Mouse (Mus musculus) hindbrain, embryonic 16.5 days (tissue): ENCODE data around the gene Ccdc34. TPM values are rescaled to one million over a fixed set of nuclear protein-coding genes. Genes with fewer than 3 reads are reported as not detected.

Source experiments
- ATAC-seq: fragments of 200-750 bp; cut with Nextera tagmentation; 2 replicates; pipeline ENCODE4 v1.8.0; 2017; ENCODE audit warnings: moderate TSS enrichment, moderate library complexity
- H3K27ac ChIP-seq: fragments of 300-500 bp; sonication (generic); 2 replicates; pipeline ENCODE4 v1.5.1; 2014; ENCODE audit warnings: low read depth, mild to moderate bottlenecking, control low read depth, low read length, moderate library complexity
- H3K27me3 ChIP-seq: fragments of 300-500 bp; sonication (generic); replicated peaks from 2 replicates; pipeline ENCODE4 v1.6.1; 2014; ENCODE audit warnings: low read length; ENCODE audit not compliant: control insufficient read depth, insufficient read depth
- H3K36me3 ChIP-seq: fragments of 300-500 bp; sonication (generic); 2 replicates; pipeline ENCODE4 v1.6.1; 2014; ENCODE audit warnings: mild to moderate bottlenecking, low read length, moderate library complexity, mixed read lengths; ENCODE audit not compliant: control insufficient read depth, insufficient read depth
- H3K4me1 ChIP-seq: fragments of 300-500 bp; sonication (generic); 2 replicates; pipeline ENCODE4 v1.6.1; 2014; ENCODE audit warnings: low read depth, low read length; ENCODE audit not compliant: control insufficient read depth, insufficient read depth
- H3K4me2 ChIP-seq: fragments of 300-500 bp; sonication (generic); 2 replicates; pipeline ENCODE4 v1.6.1; 2014; ENCODE audit warnings: mild to moderate bottlenecking, low read length, control low read depth, moderate library complexity
- H3K4me3 ChIP-seq: fragments of 300-500 bp; sonication (generic); 2 replicates; pipeline ENCODE4 v1.5.1; 2014; ENCODE audit warnings: mild to moderate bottlenecking, low read length, control low read depth, moderate library complexity
- H3K9ac ChIP-seq: fragments of 300-500 bp; sonication (generic); 2 replicates; pipeline ENCODE4 v1.6.1; 2014; ENCODE audit warnings: low read depth, mild to moderate bottlenecking, control low read depth, low read length, moderate library complexity
- H3K9me3 ChIP-seq: fragments of 300-500 bp; sonication (generic); 2 replicates; pipeline ENCODE4 v1.6.1; 2014; ENCODE audit warnings: mild to moderate bottlenecking, low read length, moderate library complexity; ENCODE audit not compliant: control insufficient read depth
- WGBS: fragments of 180-500 bp; shearing (Covaris S2); extraction: QIAGEN DNeasy Blood & Tissue Kit; methylation state at CpG from one replicate; pipeline ENCODE4 v1.1.7; 2014; 5-methylcytosine and 5-hydroxymethylcytosine counted together
- polyA plus RNA-seq: library from polyadenylated mRNA; unstranded; fragments of >200 nt; fragmentation: Nextera tagmentation; extraction: Ambion mirVana; gene quantifications from 2 replicates; pipeline ENCODE4 v1.2.1, GENCODE M21; 2015

Gene Ccdc34
- 26.0 and 27.7 TPM in 2 replicates for polyA plus RNA-seq

- Histone ChIP-seq H3K4me2 (peak within 1 kb of the TSS; percentile 79), H3K27me3 (no peaks in the 10 kb centered on the region), H3K4me3 (peak within 1 kb of the TSS; percentile 54), H3K27ac (peak within 1 kb of the TSS; percentile 83), H3K36me3 (peaks cover 5% of the 10 kb centered on the region; the same call in 1 of the 2 replicates), H3K9me3 (no peaks in the 10 kb centered on the region), H3K4me1 (peaks cover 20% of the 10 kb centered on the region), H3K9ac (peak within 1 kb of the TSS; percentile 73)
- WGBS: under 1% methylated on average over 55 of the region's 55 CpGs
- ATAC-seq: peak; percentile 99
Observed at GRCm38 (mm10) chr2:110017616-110018505, at the start of gene Ccdc34. Gene Ccdc34, plus strand, starts transcription at chr2:110017817.

- H3K4me2 ChIP-seq: no peak overlapping the region
Observed at GRCm38 (mm10) chr2:109969381-109969780, 48.2 kb upstream of the Ccdc34 start.

DNA sequence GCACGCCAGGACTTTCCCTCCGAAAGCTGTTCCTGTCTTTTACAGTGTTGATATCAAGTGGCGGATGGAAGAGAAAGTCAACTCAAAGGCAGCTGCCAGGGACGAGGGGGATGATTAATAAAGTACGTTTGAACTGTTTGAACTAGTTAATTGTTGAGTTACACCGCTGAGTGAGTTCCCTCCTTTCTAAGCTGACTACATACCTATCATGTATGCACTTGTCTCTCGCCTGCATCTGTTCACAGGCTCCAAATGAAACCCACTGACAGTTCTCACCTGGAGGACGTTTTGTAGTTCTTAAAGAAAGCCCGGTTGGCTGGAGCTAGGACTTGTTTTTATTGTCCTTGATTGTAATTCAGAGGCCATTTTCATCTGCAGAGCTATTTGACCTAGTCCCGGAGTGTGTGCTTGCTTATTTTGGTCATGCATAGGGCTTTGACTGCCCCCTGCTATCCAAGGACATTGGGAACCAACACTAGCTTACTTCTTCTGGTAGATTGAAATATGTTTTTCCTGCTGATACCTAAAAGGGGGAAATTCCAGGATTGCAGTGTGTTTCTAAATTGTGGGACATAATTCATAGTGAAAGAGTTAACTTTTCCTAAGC, 47.6 kb upstream of the Ccdc34 start:
- WGBS: 57% methylated on average over 10 of the region's 10 CpGs
- H3K9me3 ChIP-seq: no peaks in the 10 kb centered on the region
- no peak overlapping the region for H3K9ac ChIP-seq
- no peaks in the 10 kb centered on the region for H3K27me3 ChIP-seq
- no peak overlapping the region for H3K4me3 ChIP-seq
- H3K36me3 ChIP-seq: no peaks in the 10 kb centered on the region
- ATAC-seq: no peak
- no peaks in the 10 kb centered on the region for H3K4me1 ChIP-seq
- no peak overlapping the region for H3K27ac ChIP-seq
- no peak overlapping the region for H3K4me2 ChIP-seq

More at GRCm38 (mm10) chr2:109969381-109969780, 48.2 kb upstream of the Ccdc34 start:
- no peak overlapping the region for H3K9ac ChIP-seq
- H3K36me3 ChIP-seq: no peaks in the 10 kb centered on the region
- H3K4me1 ChIP-seq: no peaks in the 10 kb centered on the region
- 83% methylated on average over 3 of the region's 3 CpGs for WGBS
- no peak overlapping the region for H3K27ac ChIP-seq
- ATAC-seq: no peak
- no peak overlapping the region for H3K4me3 ChIP-seq
- no peaks in the 10 kb centered on the region for H3K9me3 ChIP-seq
- no peaks in the 10 kb centered on the region for H3K27me3 ChIP-seq

DNA sequence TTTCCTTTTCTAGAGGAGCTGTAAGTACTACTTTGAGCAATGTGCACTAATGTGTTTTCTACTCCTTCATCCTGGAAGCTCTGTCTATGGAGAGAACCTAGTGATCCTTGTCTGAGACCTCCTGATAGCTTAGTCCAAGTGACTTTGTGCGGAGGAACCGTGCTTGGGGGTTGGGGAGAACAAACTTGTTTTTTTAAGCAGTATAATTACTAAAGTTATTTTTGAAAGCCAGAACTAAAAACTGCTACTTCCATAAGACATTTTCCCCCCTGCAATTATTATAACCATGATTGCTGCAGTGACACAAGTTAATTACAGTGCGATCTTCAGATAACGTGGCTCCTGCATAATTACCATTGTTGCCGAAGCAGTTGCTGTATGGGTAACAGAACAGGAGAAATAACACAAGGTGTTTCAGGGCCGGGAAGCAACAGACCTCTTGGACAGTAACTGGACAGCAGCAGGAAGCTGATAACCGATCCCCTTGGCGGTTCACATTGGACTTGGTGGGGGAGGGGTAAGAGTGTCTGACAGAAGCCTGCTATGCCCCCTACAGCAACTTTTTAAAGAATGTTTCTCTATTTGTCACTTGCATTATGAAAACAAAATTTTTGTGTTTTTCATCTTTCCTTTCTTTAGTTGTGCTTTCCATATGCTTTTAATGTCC, 46.7 kb upstream of the Ccdc34 start:
- ATAC-seq: no peak

DNA sequence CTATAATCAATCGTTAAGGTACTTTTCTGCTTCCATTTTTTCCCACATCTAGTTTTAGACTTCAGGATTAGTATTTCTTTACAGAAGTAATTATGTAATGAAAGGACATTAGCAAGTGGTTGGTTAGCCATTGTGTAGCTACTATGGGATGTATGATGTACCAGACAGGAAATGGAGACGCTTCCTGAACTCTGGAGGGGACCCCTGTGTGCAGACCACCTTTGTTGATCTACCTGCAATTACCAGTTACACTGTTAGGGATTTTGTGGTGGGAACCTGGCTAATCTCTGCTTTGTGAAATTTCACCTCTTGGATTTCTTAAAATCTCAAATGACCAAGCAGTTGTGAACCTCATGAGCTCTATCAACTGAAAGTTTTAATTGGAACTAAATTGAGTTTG, 45.3 kb upstream of the Ccdc34 start:
- 88% methylated on average over 2 of the region's 2 CpGs for WGBS
- Histone ChIP-seq H3K9me3 (no peaks in the 10 kb centered on the region), H3K27me3 (no peaks in the 10 kb centered on the region), H3K4me2 (no peak overlapping the region), H3K4me1 (no peaks in the 10 kb centered on the region), H3K36me3 (no peaks in the 10 kb centered on the region), H3K4me3 (no peak overlapping the region), H3K27ac (no peak overlapping the region), H3K9ac (no peak overlapping the region)
- ATAC-seq: no peak

More for the DNA sequence above, 46.7 kb upstream of the Ccdc34 start:
- Histone ChIP-seq H3K36me3 (no peaks in the 10 kb centered on the region), H3K4me2 (no peak overlapping the region), H3K27me3 (no peaks in the 10 kb centered on the region), H3K9ac (no peak overlapping the region), H3K4me1 (no peaks in the 10 kb centered on the region), H3K4me3 (no peak overlapping the region), H3K9me3 (no peaks in the 10 kb centered on the region), H3K27ac (no peak overlapping the region)
- 63% methylated on average over 8 of the region's 8 CpGs for WGBS

- Histone ChIP-seq H3K36me3 (no peaks in the 10 kb centered on the region), H3K27me3 (no peaks in the 10 kb centered on the region), H3K9me3 (no peaks in the 10 kb centered on the region), H3K4me3 (no peak overlapping the region), H3K9ac (no peak overlapping the region), H3K4me2 (no peak overlapping the region), H3K27ac (no peak overlapping the region), H3K4me1 (no peaks in the 10 kb centered on the region)
- no peak for ATAC-seq
- 78% methylated on average over 7 of the region's 7 CpGs for WGBS
Observed at GRCm38 (mm10) chr2:109972922-109973321, 44.7 kb upstream of the Ccdc34 start.

- no peak overlapping the region for H3K4me3 ChIP-seq
- H3K4me1 ChIP-seq: no peaks in the 10 kb centered on the region
- H3K9ac ChIP-seq: no peak overlapping the region
- 96% methylated on average over 7 of the region's 7 CpGs for WGBS
- no peaks in the 10 kb centered on the region for H3K27me3 ChIP-seq
- H3K4me2 ChIP-seq: no peak overlapping the region
- ATAC-seq: no peak
- no peak overlapping the region for H3K27ac ChIP-seq
- no peaks in the 10 kb centered on the region for H3K36me3 ChIP-seq
- no peaks in the 10 kb centered on the region for H3K9me3 ChIP-seq
Observed at GRCm38 (mm10) chr2:109974807-109975206, 42.8 kb upstream of the Ccdc34 start.

- Histone ChIP-seq H3K27me3 (no peaks in the 10 kb centered on the region), H3K9ac (no peak overlapping the region), H3K4me1 (no peaks in the 10 kb centered on the region), H3K4me3 (no peak overlapping the region), H3K27ac (no peak overlapping the region), H3K36me3 (no peaks in the 10 kb centered on the region), H3K4me2 (no peak overlapping the region), H3K9me3 (no peaks in the 10 kb centered on the region)
- ATAC-seq: no peak
- 97% methylated on average over 2 of the region's 2 CpGs for WGBS
Observed at GRCm38 (mm10) chr2:109976181-109976580, 41.4 kb upstream of the Ccdc34 start.

- WGBS: 94% methylated on average over 6 of the region's 6 CpGs
- no peak overlapping the region for H3K4me3 ChIP-seq
- H3K9ac ChIP-seq: no peak overlapping the region
- no peaks in the 10 kb centered on the region for H3K4me1 ChIP-seq
- H3K27me3 ChIP-seq: no peaks in the 10 kb centered on the region
- H3K4me2 ChIP-seq: no peak overlapping the region
- no peak overlapping the region for H3K27ac ChIP-seq
- no peaks in the 10 kb centered on the region for H3K36me3 ChIP-seq
- no peaks in the 10 kb centered on the region for H3K9me3 ChIP-seq
- no peak for ATAC-seq
Observed at GRCm38 (mm10) chr2:109977322-109977721, 40.3 kb upstream of the Ccdc34 start.
